Mouse (Mus musculus) heart, embryonic 14.5 days (tissue): ENCODE results near the gene Cacna2d1. TPM values are rescaled to one million over a fixed set of nuclear protein-coding genes. Genes with fewer than 3 reads are reported as not detected.

Experiments
- ATAC-seq: fragments of 200-750 bp; cut with Nextera tagmentation; 2 replicates; pipeline ENCODE4 v1.8.0; 2017; ENCODE audit warnings: low read depth, moderate TSS enrichment; ENCODE audit not compliant: insufficient number of reproducible peaks, insufficient read depth, low FRiP score
- H3K27ac ChIP-seq, 2 experiments: fragments of 200-500 bp in 1 of 2; fragments of 300-500 bp in 1 of 2; sonication (generic) in 1 of 2; replicated peaks in 1 of 2; 2 replicates each; pipeline ENCODE4 v1.5.1; 2012 to 2014; ENCODE audit warnings: low read depth in 2 of 2, low read length in 2 of 2, control low read depth in 1 of 2, mild to moderate bottlenecking in 1 of 2, mixed read lengths in 1 of 2; ENCODE audit not compliant: control insufficient read depth in 1 of 2, insufficient read depth in 1 of 2
- H3K27me3 ChIP-seq: fragments of 300-500 bp; sonication (generic); 2 replicates; pipeline ENCODE4 v1.6.1; 2014; ENCODE audit warnings: mild to moderate bottlenecking, low read length, control low read depth; ENCODE audit not compliant: control insufficient read depth, insufficient read depth
- H3K36me3 ChIP-seq: fragments of 300-500 bp; sonication (generic); 2 replicates; pipeline ENCODE4 v1.6.1; 2014; ENCODE audit warnings: mild to moderate bottlenecking, control low read depth, low read length, mixed read lengths; ENCODE audit not compliant: control insufficient read depth, insufficient read depth
- H3K4me1 ChIP-seq, 2 experiments: fragments of 200-500 bp in 1 of 2; fragments of 300-500 bp in 1 of 2; sonication (generic) in 1 of 2; 2 replicates each; pipeline ENCODE4 v1.6.1; 2012 to 2014; ENCODE audit warnings: low read length in 2 of 2, control low read depth in 1 of 2, mixed read lengths in 1 of 2; ENCODE audit not compliant: control insufficient read depth in 2 of 2, insufficient read depth in 2 of 2
- H3K4me2 ChIP-seq: fragments of 300-500 bp; sonication (generic); 2 replicates; pipeline ENCODE4 v1.6.1; 2014; ENCODE audit warnings: mild to moderate bottlenecking, low read length
- H3K4me3 ChIP-seq, 2 experiments: fragments of 200-500 bp in 1 of 2; fragments of 300-500 bp in 1 of 2; sonication (generic) in 1 of 2; 2 replicates each; pipeline ENCODE4 v1.5.1; 2012 to 2014; ENCODE audit warnings: low read length in 2 of 2, mild to moderate bottlenecking in 2 of 2, control low read depth in 1 of 2, low read depth in 1 of 2, moderate library complexity in 1 of 2; ENCODE audit not compliant: control insufficient read depth in 1 of 2, insufficient read depth in 1 of 2
- H3K9ac ChIP-seq: fragments of 300-500 bp; sonication (generic); 2 replicates; pipeline ENCODE4 v1.6.1; 2014; ENCODE audit warnings: mild to moderate bottlenecking, low read length
- H3K9me3 ChIP-seq: fragments of 300-500 bp; sonication (generic); 2 replicates; pipeline ENCODE4 v1.6.1; 2016; ENCODE audit warnings: low read length, control low read depth; ENCODE audit not compliant: control insufficient read depth
- WGBS: fragments of 180-500 bp; shearing (Covaris S2); extraction: QIAGEN DNeasy Blood & Tissue Kit; methylation state at CpG from one replicate; pipeline ENCODE4 v1.1.7; 2014; 5-methylcytosine and 5-hydroxymethylcytosine counted together
- polyA plus RNA-seq: library from polyadenylated mRNA; unstranded; fragments of >200 nt; fragmentation: Nextera tagmentation; extraction: Ambion mirVana; gene quantifications from 2 replicates; pipeline ENCODE4 v1.2.1, GENCODE M21; 2014

Cacna2d1 gene
- polyA plus RNA-seq, 1 experiment from 2014 or later: 27.0 TPM

- Histone ChIP-seq H3K9me3 (no peaks in the 10 kb centered on the region), H3K4me3 (no peak overlapping the region), H3K27me3 (no peaks in the 10 kb centered on the region), H3K36me3 (no peaks in the 10 kb centered on the region), H3K9ac (no peak overlapping the region), H3K4me1 (peaks cover 2 to 5% of the 10 kb centered on the region in 2 experiments; a peak in 2 of 4 replicates), H3K27ac (no peak overlapping the region), H3K4me2 (no peak overlapping the region)
- no peak for ATAC-seq
- WGBS: 52% methylated on average over 11 of the region's 11 CpGs
These were observed 186.8 kb downstream of the Cacna2d1 start for GRCm38 (mm10) chr5:16121334-16121733.

GRCm38 (mm10) chr5:16122110-16122509 lies 187.6 kb downstream of the Cacna2d1 start:
- WGBS: 86% methylated on average over 6 of the region's 6 CpGs
- Histone ChIP-seq H3K4me1 (peaks cover 2 to 5% of the 10 kb centered on the region in 2 experiments; a peak in 2 of 4 replicates), H3K27ac (no peak overlapping the region), H3K9me3 (no peaks in the 10 kb centered on the region), H3K4me3 (no peak overlapping the region), H3K9ac (no peak overlapping the region), H3K27me3 (no peaks in the 10 kb centered on the region), H3K4me2 (no peak overlapping the region), H3K36me3 (no peaks in the 10 kb centered on the region)
- ATAC-seq: no peak

- H3K4me2 ChIP-seq: no peak overlapping the region
- no peaks in the 10 kb centered on the region for H3K27me3 ChIP-seq
- ATAC-seq: no peak
- H3K27ac ChIP-seq: no peak overlapping the region
- no peak overlapping the region for H3K9ac ChIP-seq
- WGBS: 89% methylated on average over 6 of the region's 6 CpGs
- no peaks in the 10 kb centered on the region for H3K9me3 ChIP-seq
- H3K4me1 ChIP-seq: no peaks in the 10 kb centered on the region
- no peak overlapping the region for H3K4me3 ChIP-seq
- no peaks in the 10 kb centered on the region for H3K36me3 ChIP-seq
These were observed 200.0 kb downstream of the Cacna2d1 start for GRCm38 (mm10) chr5:16134286-16135094.

GRCm38 (mm10) chr5:16135986-16136385 lies 201.5 kb downstream of the Cacna2d1 start:
- ATAC-seq: no peak
- no peak overlapping the region for H3K4me3 ChIP-seq
- no peaks in the 10 kb centered on the region for H3K4me1 ChIP-seq
- no peak overlapping the region for H3K9ac ChIP-seq
- H3K9me3 ChIP-seq: no peaks in the 10 kb centered on the region
- no peak overlapping the region for H3K27ac ChIP-seq
- 88% methylated on average over 3 of the region's 3 CpGs for WGBS
- H3K36me3 ChIP-seq: no peaks in the 10 kb centered on the region
- H3K27me3 ChIP-seq: no peaks in the 10 kb centered on the region
- H3K4me2 ChIP-seq: no peak overlapping the region

GRCm38 (mm10) chr5:16136839-16137238 lies 202.3 kb downstream of the Cacna2d1 start:
- Histone ChIP-seq H3K36me3 (no peaks in the 10 kb centered on the region), H3K27ac (no peak overlapping the region), H3K4me2 (no peak overlapping the region), H3K27me3 (no peaks in the 10 kb centered on the region), H3K9ac (no peak overlapping the region), H3K4me1 (no peaks in the 10 kb centered on the region), H3K9me3 (no peaks in the 10 kb centered on the region), H3K4me3 (no peak overlapping the region)
- ATAC-seq: no peak
- WGBS: 79% methylated on average over 2 of the region's 2 CpGs

GRCm38 (mm10) chr5:16146602-16147001 lies 212.1 kb downstream of the Cacna2d1 start:
- Histone ChIP-seq H3K36me3 (no peaks in the 10 kb centered on the region), H3K4me1 (no peaks in the 10 kb centered on the region), H3K9ac (no peak overlapping the region), H3K27ac (no peak overlapping the region), H3K4me3 (no peak overlapping the region), H3K27me3 (no peaks in the 10 kb centered on the region), H3K9me3 (no peaks in the 10 kb centered on the region), H3K4me2 (no peak overlapping the region)
- ATAC-seq: no peak
- 95% methylated on average over 1 of the region's 1 CpGs for WGBS

GRCm38 (mm10) chr5:16155375-16156284 lies 221.1 kb downstream of the Cacna2d1 start:
- H3K4me1 ChIP-seq: peaks cover 0 to 8% of the 10 kb centered on the region in 2 experiments; a peak in 1 of 4 replicates
- no peaks in the 10 kb centered on the region for H3K9me3 ChIP-seq
- H3K27me3 ChIP-seq: no peaks in the 10 kb centered on the region
- no peak for ATAC-seq
- no peak overlapping the region for H3K4me2 ChIP-seq
- no peak overlapping the region for H3K4me3 ChIP-seq
- WGBS: 51% methylated on average over 6 of the region's 6 CpGs
- H3K36me3 ChIP-seq: no peaks in the 10 kb centered on the region
- no peak overlapping the region for H3K9ac ChIP-seq
- H3K27ac ChIP-seq: no peak overlapping the region
